30 mouse cellular contexts compared by ENCODE assay signal in genomic region chr2:34857728-34858127, GRCm38 (mm10). TPM values are rescaled to one million over a fixed set of nuclear protein-coding genes. Genes with fewer than 3 reads are reported as not detected.
DNase-seq lines count a peak whose midpoint lies in the region; ATAC-seq and TF ChIP-seq lines count a peak whose summit lies in the region.
"Had no signal": no experiment of that assay in that cellular context is flagged by ENCODE, and none has a peak within 500 bp of the region (broad histone marks: within the 10 kb centered on the region; RNA-seq: fewer than 3 reads in every experiment).

No protein-coding gene starts in this region.

- H3K9me3 ChIP-seq in liver, embryonic 12.5 days (replicated peaks) = no peaks in the 10 kb centered on the region
- H3K9me3 ChIP-seq in liver, postnatal 0 days (ENCODE audit: low read length) = no peaks in the 10 kb centered on the region
- H3K9me3 ChIP-seq: forebrain, embryonic 10.5 days; forebrain, embryonic 13.5 days; heart, embryonic 12.5 days; heart, embryonic 15.5 days; hindbrain, embryonic 10.5 days; hindbrain, embryonic 13.5 days had no signal

- TF ChIP-seq EP300 in liver, postnatal 0 days (IDR thresholded peaks at IDR 0.05; ENCODE audit: low read depth) = 0 out of 2 replicates have a peak, but pooled peaks have one; percentile 31

- H3K4me2 ChIP-seq in liver, embryonic 12.5 days = no peak overlapping the region
- no peak overlapping the region for H3K4me2 ChIP-seq in liver, postnatal 0 days (ENCODE audit: low read depth, low read length)
- H3K4me2 ChIP-seq: forebrain, embryonic 13.5 days; heart, embryonic 12.5 days; heart, embryonic 15.5 days; hindbrain, embryonic 13.5 days had no signal

- peak; percentile 49 for ATAC-seq in liver, embryonic 12.5 days
- 0 out of 2 replicates have a peak, but pooled peaks have one; percentile 15 for ATAC-seq in liver, postnatal 0 days
- ATAC-seq: activated CD4-positive, CD25-positive, alpha-beta regulatory T cell, adult 4 months; CD4-positive, CD25-positive, alpha-beta regulatory T cell, adult 4 months; forebrain, embryonic 13.5 days; forebrain, embryonic 16.5 days; hindbrain, postnatal 0 days; inflammation-experienced regulatory T-cells, adult 6 months had no signal

- no peak for TF ChIP-seq CTCF in liver, postnatal 0 days (IDR thresholded peaks at IDR 0.05; ENCODE audit: low read depth)

- no peak overlapping the region for H3K9ac ChIP-seq in liver, embryonic 12.5 days
- no peak overlapping the region for H3K9ac ChIP-seq in liver, postnatal 0 days (replicated peaks)
- H3K9ac ChIP-seq: forebrain, embryonic 13.5 days; heart, embryonic 12.5 days; heart, embryonic 15.5 days; hindbrain, embryonic 13.5 days had no signal

- peak; percentile 40 for DNase-seq in c-Kit-positive CD71-positive TER-119-negative erythroid progenitor cells, embryonic 14.5 days (ENCODE audit: low read depth)
- DNase-seq in liver, postnatal 0 days = no peak
- DNase-seq in gastrocnemius, postnatal 25 days = no peak
- no peak for DNase-seq in kidney, adult 8-10 months
- DNase-seq in cerebellum, adult 11 months = no peak
- DNase-seq: adrenal gland, adult 8-10 months; adrenal gland, postnatal 25 days; cerebellum, adult 11-12 months; cerebellum, adult 8-10 months; cerebellum, postnatal 14 days; gastrocnemius, adult 2 months; gastrocnemius, postnatal 14 days; heart, adult 18-20 months; heart, postnatal 10 days; heart, postnatal 36 days had no signal

- H3K27ac ChIP-seq in liver, embryonic 12.5 days = no peak overlapping the region
- no peak overlapping the region for H3K27ac ChIP-seq in liver, postnatal 0 days (ENCODE audit: low read depth)
- H3K27ac ChIP-seq: forebrain, embryonic 10.5 days; forebrain, embryonic 13.5 days; gastrocnemius, adult 2 months; heart, embryonic 15.5 days; hindbrain, embryonic 10.5 days; hindbrain, embryonic 13.5 days; hindbrain, postnatal 0 days had no signal

- H3K4me3 ChIP-seq in liver, embryonic 12.5 days = no peak overlapping the region
- no peak overlapping the region for H3K4me3 ChIP-seq in liver, postnatal 0 days (ENCODE audit: low read depth, low read length)
- H3K4me3 ChIP-seq: forebrain, embryonic 10.5 days; forebrain, embryonic 13.5 days; gastrocnemius, adult 2 months; heart, embryonic 12.5 days; heart, embryonic 15.5 days; hindbrain, embryonic 10.5 days; hindbrain, embryonic 13.5 days had no signal

- H3K4me1 ChIP-seq in liver, embryonic 12.5 days = peaks cover 10% of the 10 kb centered on the region
- no peaks in the 10 kb centered on the region for H3K4me1 ChIP-seq in liver, postnatal 0 days (ENCODE audit: insufficient read depth)
- H3K4me1 ChIP-seq: forebrain, embryonic 10.5 days; forebrain, embryonic 13.5 days; heart, embryonic 12.5 days; heart, embryonic 15.5 days; hindbrain, embryonic 10.5 days; hindbrain, embryonic 13.5 days had no signal

- H3K36me3 ChIP-seq in liver, embryonic 12.5 days = peaks cover 96% of the 10 kb centered on the region
- H3K36me3 ChIP-seq in liver, postnatal 0 days (replicated peaks; ENCODE audit: insufficient read depth, low read length) = peaks cover 86% of the 10 kb centered on the region

- 49% methylated on average over 8 of the region's 8 CpGs for WGBS in liver, embryonic 12.5 days (ENCODE audit: insufficient replicate concordance)
- 65% methylated on average over 8 of the region's 8 CpGs for WGBS in liver, postnatal 0 days (ENCODE audit: insufficient replicate concordance)

- no peaks in the 10 kb centered on the region for H3K27me3 ChIP-seq in liver, embryonic 12.5 days (replicated peaks)
- no peaks in the 10 kb centered on the region for H3K27me3 ChIP-seq in liver, postnatal 0 days (ENCODE audit: insufficient read depth, low read length)
- H3K27me3 ChIP-seq: forebrain, embryonic 13.5 days; heart, embryonic 12.5 days; heart, embryonic 15.5 days; hindbrain, embryonic 13.5 days had no signal

RNA-seq across cellular contexts. Expression of gene Cutal, which starts 16.5 kb away (rescaled TPM):
- polyA plus RNA-seq in liver, embryonic 12.5 days (2016; fragmentation: Nextera tagmentation; extraction: Ambion mirVana) = 2.2 and 2.3 TPM in 2 replicates
- 7.2 and 8.5 TPM in 2 replicates for polyA plus RNA-seq in liver, postnatal 0 days (2015; fragmentation: Nextera tagmentation; extraction: Ambion mirVana)
- total RNA-seq in gastrocnemius, postnatal 25 days (2021) = under 1 TPM; 0.38 TPM
- polyA plus RNA-seq: activated CD4-positive, CD25-positive, alpha-beta regulatory T cell, adult 4 months; CD4-positive, CD25-positive, alpha-beta regulatory T cell, adult 4 months; embryonic facial prominence, embryonic 14.5 days; forebrain, embryonic 13.5 days; forebrain, embryonic 16.5 days; heart, embryonic 12.5 days; hindbrain, embryonic 10.5 days; hindbrain, embryonic 13.5 days; inflammation-experienced regulatory T-cells, adult 6 months had no signal

RNA-seq across cellular contexts. Expression of gene Psmd5, which starts 17.0 kb away (rescaled TPM):
- 103 and 109 TPM in 2 replicates for polyA plus RNA-seq in liver, embryonic 12.5 days (2016; fragmentation: Nextera tagmentation; extraction: Ambion mirVana)
- 36.0 and 37.3 TPM in 2 replicates for polyA plus RNA-seq in liver, postnatal 0 days (2015; fragmentation: Nextera tagmentation; extraction: Ambion mirVana)
- total RNA-seq in gastrocnemius, postnatal 25 days (2021) = 10 to 100 TPM in 1 of 2 experiments, 1 to 10 TPM in 1; 8.2 to 13.3 TPM

RNA-seq across cellular contexts. Expression of gene Gm34653, which starts 24.9 kb away (rescaled TPM):
- 0.07 TPM in 2 replicates for polyA plus RNA-seq in liver, embryonic 12.5 days (2016; fragmentation: Nextera tagmentation; extraction: Ambion mirVana)
- polyA plus RNA-seq in liver, postnatal 0 days (2015; fragmentation: Nextera tagmentation; extraction: Ambion mirVana) = 0.06 TPM in 1 of 2 replicates, not detected in the other
- under 1 TPM in 1 of 2 experiments, not detected in 1; 0.20 TPM for total RNA-seq in gastrocnemius, postnatal 25 days (2021)
- total RNA-seq: adrenal gland, postnatal 25 days; heart, adult 18-20 months; heart, postnatal 10 days; heart, postnatal 36 days had no signal
- polyA plus RNA-seq: activated CD4-positive, CD25-positive, alpha-beta regulatory T cell, adult 4 months; brain, embryonic 14.5 days; CD4-positive, CD25-positive, alpha-beta regulatory T cell, adult 4 months; embryonic facial prominence, embryonic 11.5 days; embryonic facial prominence, embryonic 14.5 days; forebrain, embryonic 10.5 days; forebrain, embryonic 13.5 days; forebrain, embryonic 16.5 days; heart, embryonic 12.5 days; heart, embryonic 15.5 days; hindbrain, embryonic 10.5 days; hindbrain, embryonic 13.5 days; inflammation-experienced regulatory T-cells, adult 6 months had no signal

RNA-seq across cellular contexts. Expression of gene Fbxw2, which starts 31.6 kb away (rescaled TPM):
- polyA plus RNA-seq in liver, embryonic 12.5 days (2016; fragmentation: Nextera tagmentation; extraction: Ambion mirVana) = 68.6 and 71.9 TPM in 2 replicates
- polyA plus RNA-seq in liver, postnatal 0 days (2015; fragmentation: Nextera tagmentation; extraction: Ambion mirVana) = 36.1 and 38.3 TPM in 2 replicates
- total RNA-seq in gastrocnemius, postnatal 25 days (2021) = 10 to 100 TPM; 44.7 TPM

RNA-seq across cellular contexts. Expression of gene Phf19, which starts 56.1 kb away (rescaled TPM):
- 3.1 and 3.7 TPM in 2 replicates for polyA plus RNA-seq in liver, embryonic 12.5 days (2016; fragmentation: Nextera tagmentation; extraction: Ambion mirVana)
- 1.1 and 1.3 TPM in 2 replicates for polyA plus RNA-seq in liver, postnatal 0 days (2015; fragmentation: Nextera tagmentation; extraction: Ambion mirVana)
- 1 to 10 TPM in 1 of 2 experiments, under 1 TPM in 1; 0.91 to 1.3 TPM for total RNA-seq in gastrocnemius, postnatal 25 days (2021)
